Mouse (Mus musculus) T-helper 17 cell (primary cell): Measurements from ENCODE around the gene Tm9sf2.

Experiments used
- in situ Hi-C, 2 experiments: fragments of 300-600 bp; cut with MboI, MseI; formaldehyde crosslinking; loops; 1 replicate in 1 of 2; 2 replicates in 1 of 2; pipeline ENCODE4 v1.15.1; 2025; ENCODE audit warnings: high pct_unique_total_duplicates in 2 of 2

Gene Tm9sf2

GRCm38 (mm10) chr14:122170202-122170781 is 63.5 kb downstream of the Tm9sf2 start:
- in situ Hi-C loops = loop anchor here in 1 of 2 experiments (10.0 kb wide), 1 partner anchor 865 kb away; no protein-coding TSS in a partner anchor

- in situ Hi-C loops = loop anchor here in 1 of 2 experiments (10.0 kb wide), 1 partner anchor 866 kb away; no protein-coding TSS in a partner anchor
Measured at GRCm38 (mm10) chr14:122171031-122171430, 64.2 kb downstream of the Tm9sf2 start.

GRCm38 (mm10) chr14:122176263-122176798 is 69.5 kb downstream of the Tm9sf2 start:
- in situ Hi-C loops = loop anchor here in 1 of 2 experiments (10.0 kb wide), 1 partner anchor 872 kb away; no protein-coding TSS in a partner anchor

GRCm38 (mm10) chr14:122179262-122179661 is 72.4 kb downstream of the Tm9sf2 start:
- in situ Hi-C loops = loop anchor here in 1 of 2 experiments (10.0 kb wide), 1 partner anchor 874 kb away; no protein-coding TSS in a partner anchor

GRCm38 (mm10) chr14:122181078-122181814 is 74.4 kb downstream of the Tm9sf2 start, which contains the start of gene Clybl:
Gene Clybl (plus strand): TSS chr14:122181704.
- in situ Hi-C loops = no loop called here

GRCm38 (mm10) chr14:122181815-122182157 is 74.9 kb downstream of the Tm9sf2 start:
- in situ Hi-C loops = no loop called here

GRCm38 (mm10) chr14:122182220-122182619 is 75.4 kb downstream of the Tm9sf2 start:
- in situ Hi-C loops = no loop called here

GRCm38 (mm10) chr14:122183974-122184373 is 77.1 kb downstream of the Tm9sf2 start:
- in situ Hi-C loops = no loop called here

GRCm38 (mm10) chr14:122188250-122188649 is 81.4 kb downstream of the Tm9sf2 start:
- in situ Hi-C loops = no loop called here

GRCm38 (mm10) chr14:122189901-122190300 is 83.1 kb downstream of the Tm9sf2 start:
- in situ Hi-C loops = no loop called here

GRCm38 (mm10) chr14:122190527-122190926 is 83.7 kb downstream of the Tm9sf2 start:
- in situ Hi-C loops = no loop called here

- in situ Hi-C loops = no loop called here
Measured at GRCm38 (mm10) chr14:122190941-122191510, 84.2 kb downstream of the Tm9sf2 start.

- in situ Hi-C loops = no loop called here
Measured at GRCm38 (mm10) chr14:122194630-122195029, 87.8 kb downstream of the Tm9sf2 start.

- in situ Hi-C loops = no loop called here
Measured at GRCm38 (mm10) chr14:122196851-122197250, 90.0 kb downstream of the Tm9sf2 start.

- in situ Hi-C loops = loop anchor here in 1 of 2 experiments (10.0 kb wide), 1 partner anchor 664 kb away; no protein-coding TSS in a partner anchor
Measured at GRCm38 (mm10) chr14:122200247-122200885, 93.5 kb downstream of the Tm9sf2 start.

GRCm38 (mm10) chr14:122209177-122209576 is 102.3 kb downstream of the Tm9sf2 start:
- in situ Hi-C loops = loop anchor here in 1 of 2 experiments (10.0 kb wide), 1 partner anchor 656 kb away; no protein-coding TSS in a partner anchor
